Mouse (Mus musculus): ENCODE data around the gene Naa80.

- TF ChIP-seq CTCF (IDR thresholded peaks at IDR 0.05; ENCODE audit: borderline replicate concordance, insufficient read depth, low read length) (no peak), POLR2A (IDR thresholded peaks at IDR 0.05; ENCODE audit: low read depth, low read length) (peak; percentile 65)
Measured at GRCm38 (mm10) chr9:107606591-107606990, 27.9 kb downstream of the Naa80 start.

All from embryonic fibroblast, embryonic 13.5 days (primary cell).